Mouse (Mus musculus): ENCODE results near the gene Dus1l. TPM values are rescaled to one million over a fixed set of nuclear protein-coding genes. Genes with fewer than 3 reads are reported as not detected.

Dus1l gene
- total and polyA plus RNA-seq, 3 experiments, result 98.7 to 155 (median 120) TPM

DNA sequence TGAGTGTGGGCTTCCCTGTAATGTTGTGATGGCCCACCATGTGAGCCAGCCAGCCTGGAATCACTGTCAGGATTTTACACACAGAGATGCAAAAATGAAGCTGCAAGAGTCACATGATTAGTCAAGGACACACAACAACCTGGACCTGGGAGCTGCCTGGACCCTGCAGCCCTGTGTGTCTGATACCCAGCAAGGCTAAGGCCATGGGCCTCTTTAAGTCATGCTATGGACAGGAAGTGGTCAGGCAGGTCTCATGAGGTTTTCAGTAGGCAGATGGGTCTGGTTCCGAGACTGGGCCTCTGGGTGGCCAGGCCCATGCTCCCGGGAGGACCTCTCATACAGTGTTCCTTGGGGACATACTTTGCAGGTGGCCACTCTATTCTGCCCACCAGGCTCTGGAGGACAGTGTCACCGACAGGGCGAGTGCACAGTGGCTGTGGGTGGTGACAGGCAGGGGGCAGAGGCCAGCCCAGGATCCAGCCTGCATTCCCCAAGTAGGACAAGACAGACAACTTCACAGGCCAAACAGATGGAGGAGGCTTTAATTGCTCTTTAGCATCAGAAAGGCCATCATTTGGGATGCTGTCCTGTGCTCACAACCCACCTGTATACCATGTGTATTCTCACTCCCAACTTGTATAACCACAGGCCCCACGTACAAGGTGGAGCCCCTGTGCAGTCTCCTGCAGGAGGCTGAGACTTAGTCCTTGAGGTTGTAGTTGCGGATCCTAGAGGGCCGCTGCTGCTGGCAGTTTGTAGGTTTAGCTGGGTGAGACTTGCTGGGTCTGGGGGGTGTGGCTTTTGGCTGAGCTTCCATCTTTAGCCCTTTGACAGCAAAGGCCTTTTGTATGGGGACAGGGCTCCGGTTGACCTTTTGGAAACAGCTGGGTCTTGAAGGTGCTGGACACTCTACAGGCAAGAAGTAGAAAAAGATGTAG, 30.1 kb upstream of the Dus1l start:
- no peak overlapping the region for H3K27ac ChIP-seq (ENCODE audit: insufficient read depth, low read depth)
- TF ChIP-seq CHD1 (IDR thresholded peaks at IDR 0.05; ENCODE audit: low read depth, low read length) (no peak), MAZ (IDR thresholded peaks at IDR 0.05; ENCODE audit: low read depth, low read length) (no peak), ETS1 (conservative IDR thresholded peaks at IDR 0.05; ENCODE audit: low read depth, low read length) (no peak), EP300 (IDR thresholded peaks at IDR 0.05; ENCODE audit: low read length) (no peak; the same call in 1 of the 2 replicates), TBP (conservative IDR thresholded peaks at IDR 0.05; ENCODE audit: low read depth, low read length) (no peak), HCFC1 (IDR thresholded peaks at IDR 0.05; ENCODE audit: low read depth, low read length) (no peak), IRF4 (IDR thresholded peaks at IDR 0.05; ENCODE audit: low read depth, low read length) (no peak), NRF1 (IDR thresholded peaks at IDR 0.05; ENCODE audit: low read depth, low read length) (no peak), NELFE (IDR thresholded peaks at IDR 0.05; ENCODE audit: low read depth, low read length) (no peak), MEF2A (IDR thresholded peaks at IDR 0.05; ENCODE audit: borderline replicate concordance, low read depth, low read length) (no peak), GABPA (IDR thresholded peaks at IDR 0.05; ENCODE audit: insufficient replicate concordance, low read depth, low read length) (no peak), RAD21 (IDR thresholded peaks at IDR 0.05; ENCODE audit: low read depth, low read length) (no peak), KAT2A (IDR thresholded peaks at IDR 0.05; ENCODE audit: insufficient replicate concordance, low read length) (no peak), MAFK (IDR thresholded peaks at IDR 0.05; ENCODE audit: insufficient replicate concordance, low read length) (no peak), USF2 (conservative IDR thresholded peaks at IDR 0.05; ENCODE audit: low read depth, low read length) (no peak), SIN3A (IDR thresholded peaks at IDR 0.05; ENCODE audit: low read length) (no peak), PAX5 (IDR thresholded peaks at IDR 0.05; ENCODE audit: low read length) (no peak), ZKSCAN1 (IDR thresholded peaks at IDR 0.05; ENCODE audit: borderline replicate concordance, low read depth, low read length) (no peak)

More for the DNA sequence above, 30.1 kb upstream of the Dus1l start:
- Histone ChIP-seq H3K9me3 (replicated peaks; ENCODE audit: low read length) (no peaks in the 10 kb centered on the region), H3K79me2 (replicated peaks; ENCODE audit: control insufficient read depth, extremely low read depth, insufficient read depth, poor library complexity, severe bottlenecking) (peaks cover 23% of the 10 kb centered on the region), H3K4me3 (replicated peaks in 1 of 3; ENCODE audit: low read depth in 2 of 3, low read length in 2 of 3, poor library complexity in 1 of 3) (no peak overlapping the region), H3K4me2 (ENCODE audit: insufficient read depth, low read depth, poor library complexity, severe bottlenecking) (no peak overlapping the region), H3K4me1 (ENCODE audit: control insufficient read depth in 1 of 2, insufficient read depth in 2 of 2) (peaks cover 26 to 46% of the 10 kb centered on the region in 2 experiments), H3K27me3 (replicated peaks) (no peaks in the 10 kb centered on the region), H3K9ac (ENCODE audit: insufficient read depth, low read depth) (no peak overlapping the region), H3K36me3 (replicated peaks in 1 of 2; ENCODE audit: control insufficient read depth in 1 of 2, insufficient read depth in 1 of 2, low read length in 1 of 2) (peaks cover 3 to 30% of the 10 kb centered on the region in 2 experiments)
- in situ Hi-C loops (cut with MboI; ENCODE audit: low pct_ligation_motif_present, low pct_unique_long_range_greater_than_20kb, low sequenced_read_pairs), result no loop called here
- dilution Hi-C loops (cut with MboI; ENCODE audit: extremely low pct_ligation_motif_present, extremely low pct_unique_long_range_greater_than_20kb, low sequenced_read_pairs), result no loop called here
- no peak for DNase-seq (ENCODE audit: extremely low read depth)
